Mouse (Mus musculus): ENCODE data around the gene Mylk2.
A peak's percentile ranks its signal among the peaks of the same experiment; 100 is the strongest.

The Mylk2 gene

GRCm38 (mm10) chr2:152947098-152947497 is 35.9 kb downstream of the Mylk2 start:
- DNase-seq = no peak

- DNase-seq = no peak
Measured at GRCm38 (mm10) chr2:152948438-152949020, 37.4 kb downstream of the Mylk2 start.

GRCm38 (mm10) chr2:152950358-152951064 is 39.4 kb downstream of the Mylk2 start:
- DNase-seq = no peak

- DNase-seq = peak; percentile 21 to 24
Measured at GRCm38 (mm10) chr2:152951065-152951849, 40.1 kb downstream of the Mylk2 start, which contains the start of gene Dusp15. Dusp15 (minus strand) TSS chr2:152951698.

GRCm38 (mm10) chr2:152951850-152952720 is 40.9 kb downstream of the Mylk2 start:
- no peak for DNase-seq

- no peak for DNase-seq
Measured at GRCm38 (mm10) chr2:152958116-152958515, 47.0 kb downstream of the Mylk2 start.

- peak; percentile 50 to 61 for DNase-seq
Measured at GRCm38 (mm10) chr2:152962091-152962793, 51.1 kb downstream of the Mylk2 start, which contains the start of gene Ttll9. Ttll9 (plus strand) TSS chr2:152962485.

GRCm38 (mm10) chr2:152965555-152965954 is 54.4 kb downstream of the Mylk2 start:
- DNase-seq = no peak
